Mouse (Mus musculus) E14TG2a.4 (cell line): Measurements from ENCODE around the gene Zbtb7a.

Source experiments
- CTCF ChIP-seq: conservative IDR thresholded peaks from 2 replicates; pipeline ENCODE4 v1.5.1; 2014; ENCODE audit warnings: low read length
- NANOG ChIP-seq: IDR thresholded peaks from 2 replicates; pipeline ENCODE4 v1.6.1; 2014; ENCODE audit warnings: borderline replicate concordance, low read length, mixed read lengths
- POU5F1 ChIP-seq: IDR thresholded peaks from 2 replicates; pipeline ENCODE4 v1.6.1; 2014; ENCODE audit warnings: low read length, borderline replicate concordance

GRCm38 (mm10) chr10:81168521-81169244, 33.7 kb downstream of the Zbtb7a start:
- no peak for TF ChIP-seq CTCF
- no peak for TF ChIP-seq POU5F1
- TF ChIP-seq NANOG, result no peak
